Mouse (Mus musculus) heart, adult 2 months (tissue): ENCODE results near the gene Hoxc9.

Experiments used
- CTCF ChIP-seq: fragments of 200-600 bp; IDR thresholded peaks from 2 replicates; pipeline ENCODE4 v1.8.1; 2022; ENCODE audit warnings: antibody characterized with exemption, mild to moderate bottlenecking, moderate library complexity
- EP300 ChIP-seq: fragments of 200-500 bp; IDR thresholded peaks from 2 replicates; pipeline ENCODE4 v1.6.1; 2011; ENCODE audit warnings: low read depth, low read length, control low read depth; ENCODE audit not compliant: insufficient read depth

GRCm38 (mm10) chr15:102927032-102927645 is 49.1 kb upstream of the Hoxc9 start:
- no peak for TF ChIP-seq CTCF
- TF ChIP-seq EP300: no peak
